Mouse (Mus musculus) T-helper 1 cell (primary cell): ENCODE results near the gene Sin3a.

ENCODE experiments used
- in situ Hi-C: fragments of 300-600 bp; cut with MboI, MseI; formaldehyde crosslinking; loops from one replicate; pipeline ENCODE4 v1.15.1; 2025; ENCODE audit warnings: high pct_unique_total_duplicates

Gene Sin3a

DNA sequence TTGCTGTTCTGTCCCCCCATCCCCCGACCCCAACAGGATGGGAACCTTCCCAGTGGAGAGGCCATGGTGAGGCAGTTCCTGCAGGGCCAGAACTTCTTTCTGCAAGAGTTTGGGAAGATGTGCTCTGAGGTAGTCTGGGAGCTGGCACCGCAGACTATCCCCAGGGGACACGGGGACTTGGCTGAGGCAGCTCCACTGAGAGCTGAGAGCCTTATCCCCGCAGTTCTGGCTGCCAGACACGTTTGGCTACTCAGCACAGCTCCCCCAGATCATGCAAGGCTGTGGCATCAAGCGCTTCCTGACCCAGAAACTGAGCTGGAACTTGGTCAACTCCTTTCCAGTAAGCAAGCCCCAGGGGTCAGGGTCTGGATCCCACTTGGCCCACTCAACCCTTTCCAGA lies 65.4 kb downstream of the Sin3a start:
- in situ Hi-C loops, result no loop called here

DNA sequence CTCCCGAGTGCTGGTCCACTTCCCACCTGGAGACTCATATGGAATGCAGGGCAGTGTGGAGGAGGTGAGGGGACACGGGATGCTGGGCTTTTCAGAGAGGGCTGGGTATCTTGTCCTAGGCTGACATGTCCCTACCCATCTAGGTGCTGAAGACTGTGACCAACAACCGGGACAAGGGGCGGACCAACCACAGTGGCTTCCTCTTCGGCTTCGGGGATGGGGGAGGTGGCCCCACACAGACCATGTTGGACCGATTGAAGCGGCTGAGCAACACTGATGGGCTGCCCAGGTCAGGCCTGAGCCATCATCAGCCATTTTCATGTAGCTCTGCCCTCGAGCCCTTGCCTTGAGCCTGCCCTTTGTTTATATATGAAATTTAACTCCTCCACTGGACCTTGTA lies 65.9 kb downstream of the Sin3a start:
- in situ Hi-C loops, result no loop called here

DNA sequence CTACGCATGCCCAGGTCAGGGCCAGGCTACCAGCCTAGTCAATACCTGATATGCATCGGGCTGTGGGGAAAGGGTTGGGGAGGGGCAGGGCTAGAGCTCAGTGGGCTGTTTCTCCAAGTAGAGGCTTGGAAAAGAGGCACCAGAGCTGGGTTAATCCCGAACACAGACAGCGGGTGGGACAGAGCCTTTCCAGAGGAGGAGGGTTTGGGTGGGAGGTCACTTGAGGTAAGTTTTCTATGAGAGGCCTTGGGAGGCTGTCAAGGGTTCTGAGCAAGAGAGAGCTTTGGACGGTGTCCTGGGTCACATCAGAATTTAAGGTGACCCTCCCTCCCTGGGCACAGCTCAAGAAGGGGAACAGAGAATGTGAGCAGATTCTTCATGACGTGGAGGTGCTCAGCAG lies 66.7 kb downstream of the Sin3a start:
- in situ Hi-C loops, result no loop called here

DNA sequence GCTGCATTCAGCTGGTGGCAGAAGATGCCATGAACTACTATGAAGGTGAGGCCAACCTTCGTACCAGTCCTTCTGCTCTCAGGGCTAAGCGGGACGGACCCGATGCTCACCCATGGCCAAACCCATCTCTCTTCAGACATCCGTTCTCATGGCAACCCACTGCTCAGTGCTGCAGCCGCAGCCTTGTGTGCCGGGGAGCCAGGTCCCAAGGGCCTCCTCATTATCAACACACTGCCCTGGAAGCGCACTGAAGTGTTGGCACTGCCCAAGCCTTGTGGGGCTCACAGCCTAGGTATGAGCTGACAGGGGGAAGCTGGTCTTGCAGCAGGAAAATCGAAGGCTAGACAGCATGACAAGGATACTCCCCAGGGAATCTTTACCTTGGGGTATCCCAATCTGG lies 67.3 kb downstream of the Sin3a start:
- in situ Hi-C loops, result no loop called here

DNA sequence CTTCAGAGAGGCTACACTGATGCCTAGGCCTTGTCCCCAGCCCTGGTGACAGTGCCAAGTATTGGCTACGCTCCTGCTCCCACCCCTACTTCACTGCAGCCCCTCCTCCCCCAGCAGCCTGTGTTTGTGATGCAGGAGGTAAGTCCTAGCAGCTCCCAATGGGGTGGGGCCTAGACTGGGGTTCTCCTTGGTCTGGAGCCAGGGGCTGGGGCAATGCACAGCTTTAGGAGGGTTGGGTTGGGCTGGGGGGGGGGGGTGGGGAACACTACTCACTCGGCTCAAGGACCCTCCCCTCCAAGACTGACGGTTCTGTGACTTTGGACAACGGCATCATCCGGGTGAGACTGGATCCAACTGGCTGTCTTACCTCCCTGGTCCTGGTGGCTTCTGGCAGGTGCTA lies 67.7 kb downstream of the Sin3a start:
- in situ Hi-C loops, result no loop called here

DNA sequence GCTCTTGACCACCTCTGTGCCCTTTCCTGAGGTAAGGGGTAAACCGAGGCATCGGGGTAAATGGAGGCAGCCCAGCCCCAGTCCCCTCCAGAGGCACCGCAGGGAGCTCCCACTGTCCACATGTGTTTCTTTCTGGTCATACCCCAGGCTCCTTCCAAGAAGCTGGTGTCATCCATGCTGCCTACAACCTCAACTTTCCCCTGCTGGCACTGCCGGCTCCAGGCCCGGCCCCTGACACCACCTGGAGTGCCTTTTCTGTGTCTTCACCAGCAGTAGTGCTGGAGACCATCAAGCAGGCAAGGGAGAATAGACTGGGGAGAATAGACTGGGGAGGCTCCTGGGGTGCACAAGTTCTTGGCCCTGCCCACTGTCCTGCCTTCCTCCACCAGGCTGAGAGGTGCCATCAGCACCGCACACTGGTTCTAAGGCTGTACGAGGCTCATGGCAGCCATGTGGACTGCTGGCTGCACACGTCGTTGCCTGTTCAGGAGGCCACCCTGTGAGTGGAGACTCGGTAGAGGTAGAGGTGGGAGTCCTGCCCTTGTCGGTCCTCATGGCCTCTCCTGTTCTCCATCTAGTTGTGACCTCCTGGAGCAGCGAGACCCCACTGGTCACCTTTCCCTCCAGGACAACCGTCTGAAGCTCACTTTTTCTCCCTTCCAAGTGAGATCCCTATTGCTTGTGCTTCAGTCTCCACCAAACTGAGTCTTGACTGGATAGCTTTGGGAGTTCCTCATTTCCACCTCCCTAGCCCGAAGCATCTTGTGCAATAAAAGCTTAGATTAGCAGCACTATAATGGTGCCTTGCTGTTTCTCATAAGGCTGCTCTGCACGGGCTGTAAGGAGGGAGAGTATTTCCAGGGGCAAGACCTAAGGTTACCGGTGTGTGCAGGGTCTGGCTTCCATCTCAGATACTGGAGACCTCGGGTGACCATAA lies 69.8 kb downstream of the Sin3a start:
- in situ Hi-C loops, result loop anchor here (5.0 kb wide), 1 partner anchor 199 kb away; no protein-coding TSS in a partner anchor

DNA sequence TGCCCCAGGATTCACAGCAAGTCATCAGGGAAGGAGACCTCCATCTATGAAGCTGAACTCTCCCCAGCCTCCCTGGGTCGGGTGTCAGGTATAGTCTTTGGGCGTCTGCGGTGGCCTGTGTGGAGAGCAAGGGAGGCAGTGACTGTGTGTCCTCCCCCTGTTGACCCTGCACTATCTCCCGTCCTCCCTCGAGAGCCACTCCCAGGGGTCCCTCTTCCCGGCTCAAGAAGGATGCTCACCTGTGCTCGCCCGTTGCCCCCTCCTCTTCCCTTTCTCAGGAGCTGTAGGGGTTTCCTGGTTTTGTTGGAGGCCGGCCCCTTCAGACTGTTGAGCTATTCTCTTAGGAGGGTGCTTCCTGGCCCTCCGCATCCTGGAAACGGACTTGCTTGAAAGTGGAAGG lies 71.4 kb downstream of the Sin3a start:
- in situ Hi-C loops, result loop anchor here (5.0 kb wide), 1 partner anchor 201 kb away; no protein-coding TSS in a partner anchor

DNA sequence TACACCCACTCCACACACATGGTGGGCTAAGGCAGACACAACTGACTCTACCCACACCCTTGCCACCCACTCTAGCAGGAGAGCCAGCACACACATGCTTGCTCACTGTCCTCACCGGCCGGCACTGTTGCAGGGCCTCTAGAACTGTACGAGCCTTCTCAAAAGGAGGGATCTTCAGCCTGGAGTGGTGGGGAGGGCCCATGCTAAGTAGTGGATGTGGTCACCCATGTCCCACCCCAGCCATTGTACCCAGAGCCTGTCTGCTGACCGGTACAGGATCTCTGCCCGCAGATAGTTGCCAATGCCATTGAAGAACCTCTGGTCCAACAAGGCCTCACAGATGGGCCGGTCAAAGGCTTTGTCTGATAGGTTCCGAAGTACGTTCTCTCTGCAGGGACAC lies 73.0 kb downstream of the Sin3a start:
- in situ Hi-C loops, result loop anchor here (5.0 kb wide), 1 partner anchor 203 kb away; no protein-coding TSS in a partner anchor

DNA sequence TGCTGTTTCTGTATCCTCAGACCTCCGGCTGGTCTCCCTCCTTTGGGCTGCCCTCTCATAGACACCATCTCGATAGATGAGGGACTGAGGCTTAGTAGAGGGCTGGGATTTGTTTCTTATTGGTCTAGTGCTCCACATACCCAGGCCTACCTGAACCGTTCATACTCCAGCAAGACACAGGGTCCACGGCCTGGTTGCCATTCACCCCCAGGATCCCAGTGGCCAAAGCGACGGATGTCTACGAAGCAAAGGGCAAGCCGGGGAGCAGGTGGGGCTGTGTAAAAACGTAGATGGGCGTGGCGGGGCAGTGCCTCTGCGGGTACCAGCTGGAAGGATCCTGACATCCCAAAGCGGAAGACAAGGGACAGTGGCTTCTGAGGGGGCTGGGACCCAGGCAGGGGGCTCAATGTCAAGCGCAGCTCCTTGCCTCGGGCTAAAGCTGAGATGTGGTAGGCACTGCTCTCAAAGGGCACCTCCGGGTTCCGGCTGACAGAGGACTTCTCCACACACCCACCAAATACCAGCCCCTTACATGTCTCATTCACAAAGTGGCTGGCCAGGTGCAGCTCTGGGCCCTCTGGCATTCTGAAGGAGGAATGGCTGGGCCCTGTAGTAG lies 74.7 kb downstream of the Sin3a start:
- in situ Hi-C loops, result no loop called here

DNA sequence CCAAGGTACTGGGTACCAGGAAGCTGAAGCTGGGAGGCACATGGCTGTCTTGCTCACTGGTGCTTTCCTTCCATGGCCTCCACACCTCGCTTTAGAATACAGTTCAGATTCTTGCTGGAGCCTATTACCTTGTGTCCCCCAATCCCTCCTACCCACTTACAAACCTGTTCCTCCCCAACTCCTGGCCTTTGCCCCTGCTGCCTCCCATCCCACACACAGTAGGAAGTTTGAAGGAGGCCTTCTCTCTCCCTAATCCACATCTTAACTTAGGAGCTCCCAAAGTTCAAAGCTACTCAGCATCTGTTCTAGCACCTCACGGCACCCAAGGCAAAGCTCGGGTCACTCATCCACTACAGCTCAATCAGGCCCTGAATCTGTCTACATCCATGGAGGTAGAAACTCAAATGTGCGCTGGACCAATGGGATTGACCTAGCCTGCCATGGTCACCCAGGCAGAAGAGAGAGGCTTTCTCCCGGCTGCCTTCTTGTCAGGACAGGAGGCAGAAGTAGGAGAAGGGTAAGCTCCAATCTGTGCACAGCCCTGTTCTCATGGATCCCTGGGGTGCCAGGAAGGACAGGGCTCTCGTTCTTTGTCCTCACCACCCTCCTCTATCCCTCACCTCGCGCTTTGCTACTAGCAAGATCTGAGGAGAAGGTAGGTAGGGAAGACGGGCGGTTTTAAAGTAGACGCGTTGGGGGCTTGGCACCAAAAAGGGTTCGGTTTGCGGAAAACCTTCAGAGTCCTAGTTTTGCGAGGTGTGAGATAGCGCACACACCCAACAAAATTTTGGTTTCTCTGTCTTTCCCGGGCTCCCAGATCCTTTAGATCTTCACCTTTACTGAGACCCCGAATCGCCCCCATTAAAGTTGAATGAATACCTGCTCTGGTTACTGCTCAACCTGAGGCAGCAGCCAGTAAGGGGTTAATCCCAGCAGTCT lies 75.6 kb downstream of the Sin3a start:
- in situ Hi-C loops, result no loop called here

DNA sequence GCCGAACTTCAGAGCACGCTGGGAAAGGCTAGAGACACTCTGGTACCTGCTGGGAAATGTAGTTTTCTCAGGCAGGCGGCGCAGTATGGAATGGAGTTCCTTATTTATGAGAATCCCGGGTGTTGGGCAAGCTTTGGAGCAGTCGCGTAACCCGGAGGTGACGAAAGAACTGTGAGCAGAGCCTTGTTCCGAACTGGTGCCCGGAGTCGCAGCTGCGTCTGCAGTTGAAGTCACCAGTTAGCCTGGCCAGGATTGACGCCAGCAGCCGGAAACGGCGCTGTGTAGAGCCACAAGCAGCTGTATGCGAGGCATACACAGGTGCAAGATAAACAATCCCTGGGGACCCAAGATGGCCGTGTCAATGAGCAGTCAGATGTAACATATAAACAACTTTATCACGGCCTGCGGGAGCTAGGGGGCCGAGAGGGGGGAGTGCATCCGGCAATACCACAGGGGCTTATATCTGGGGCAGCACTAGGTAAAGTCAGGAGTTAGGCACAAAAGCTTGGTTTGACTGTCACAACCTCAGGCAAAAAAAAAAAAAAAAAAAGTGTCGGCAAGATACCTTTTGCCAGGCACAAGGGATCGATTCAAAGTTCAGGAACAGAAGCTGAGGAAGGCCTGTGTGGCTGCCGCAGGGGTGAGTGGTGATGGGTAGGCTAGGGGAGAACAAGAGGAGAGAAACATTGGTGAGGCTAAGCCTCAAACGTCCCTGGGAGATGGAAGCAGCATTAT lies 76.5 kb downstream of the Sin3a start, which contains the start of gene Neil1:
TSS of gene Neil1 (minus strand) at position 162 of the 735 bp plus-strand sequence.
- in situ Hi-C loops, result no loop called here

DNA sequence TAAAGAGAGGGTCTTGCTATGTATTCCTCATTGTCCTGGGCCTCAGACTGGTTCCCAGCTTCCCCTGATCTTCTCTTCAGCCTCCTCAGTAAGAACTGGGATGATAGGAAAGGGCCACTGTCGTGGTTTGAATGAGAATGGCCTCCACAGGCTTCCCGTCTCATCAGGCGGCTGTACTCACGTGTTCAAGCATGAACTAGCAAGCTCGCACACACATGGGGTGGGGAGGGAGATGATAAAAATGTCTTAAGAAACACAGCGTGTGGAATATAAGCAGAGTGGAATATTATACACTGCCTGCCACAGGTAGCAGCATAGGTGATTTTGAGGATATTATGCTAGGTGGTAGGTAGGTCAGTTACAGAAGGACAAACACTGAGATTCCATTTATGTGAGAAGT lies 77.2 kb downstream of the Sin3a start:
- in situ Hi-C loops, result no loop called here

DNA sequence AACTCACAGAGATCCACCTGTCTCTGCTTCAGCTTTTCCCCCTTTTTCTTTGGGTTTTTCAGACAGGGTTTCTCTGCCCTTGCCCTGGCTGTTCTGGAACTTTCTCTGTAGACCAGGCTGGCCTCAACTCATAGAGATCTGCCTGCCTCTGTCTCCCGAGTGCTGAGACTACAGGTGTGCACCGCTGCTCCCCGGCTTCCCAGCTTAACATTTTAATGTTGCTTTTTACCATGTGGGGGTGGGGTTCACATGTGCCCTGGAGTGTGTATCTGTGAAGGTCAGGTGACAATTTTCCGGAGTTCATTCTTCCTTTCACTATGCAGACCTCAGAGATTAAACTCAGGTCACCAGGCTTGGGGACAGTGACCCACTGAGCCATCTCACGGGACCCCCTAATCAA lies 78.4 kb downstream of the Sin3a start:
- in situ Hi-C loops, result no loop called here

DNA sequence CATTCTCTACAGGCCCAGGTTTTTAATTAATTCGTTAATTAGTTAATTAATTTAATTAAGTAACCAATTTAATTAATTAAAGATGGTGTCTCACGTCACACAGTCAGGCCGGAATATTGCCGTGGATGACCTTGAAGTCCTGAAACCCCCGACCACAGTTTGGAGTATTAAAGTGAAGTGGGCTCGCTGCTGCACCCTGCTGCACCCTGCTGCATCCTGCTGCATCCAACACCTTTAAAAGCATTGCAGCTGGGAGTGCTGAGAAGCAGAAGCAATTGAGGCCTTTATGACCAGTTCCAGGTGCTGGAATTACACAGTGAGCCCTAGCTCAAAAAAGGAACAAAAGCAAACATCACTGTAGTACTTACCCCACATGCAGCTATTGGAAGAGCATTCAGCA lies 80.5 kb downstream of the Sin3a start:
- in situ Hi-C loops, result no loop called here

DNA sequence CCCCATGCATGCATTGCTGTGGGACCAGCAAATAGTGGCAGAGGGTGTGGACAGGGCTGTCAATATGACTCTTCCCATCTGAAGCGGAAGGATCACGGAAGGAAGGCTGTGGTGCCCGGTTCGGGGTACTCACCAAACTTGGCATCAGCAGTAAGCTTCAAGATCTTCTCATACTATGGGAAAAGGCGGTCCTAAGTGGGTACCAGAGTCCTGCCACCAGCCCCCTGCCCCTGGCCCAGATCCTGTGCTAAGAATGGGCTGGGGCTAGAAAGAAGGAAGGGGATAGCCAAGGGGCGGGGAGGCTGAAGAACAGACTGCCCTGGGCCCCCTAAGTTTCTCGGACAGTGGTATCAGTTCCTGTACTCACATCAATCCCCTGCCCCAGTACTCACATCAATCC lies 84.5 kb downstream of the Sin3a start:
- in situ Hi-C loops, result no loop called here

DNA sequence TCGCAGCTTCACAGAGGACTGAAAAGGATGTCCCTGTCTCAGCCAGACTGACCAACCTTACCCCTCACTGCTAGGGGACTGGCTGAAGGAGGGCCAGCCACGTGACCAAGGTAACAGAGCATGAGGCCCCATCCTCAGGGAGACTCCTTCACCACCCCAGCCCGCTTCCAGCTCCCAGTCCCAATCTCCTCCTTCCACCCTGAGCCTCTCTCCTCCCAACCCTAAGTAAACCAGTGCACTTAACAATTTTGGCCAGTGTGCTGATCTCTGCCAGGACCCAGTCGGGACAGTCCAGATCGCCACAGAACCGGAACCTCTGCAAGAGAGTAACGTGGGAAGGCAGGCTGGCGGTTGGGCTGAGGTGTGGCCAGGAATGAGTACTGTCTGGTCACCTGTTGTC lies 85.0 kb downstream of the Sin3a start:
- in situ Hi-C loops, result no loop called here

DNA sequence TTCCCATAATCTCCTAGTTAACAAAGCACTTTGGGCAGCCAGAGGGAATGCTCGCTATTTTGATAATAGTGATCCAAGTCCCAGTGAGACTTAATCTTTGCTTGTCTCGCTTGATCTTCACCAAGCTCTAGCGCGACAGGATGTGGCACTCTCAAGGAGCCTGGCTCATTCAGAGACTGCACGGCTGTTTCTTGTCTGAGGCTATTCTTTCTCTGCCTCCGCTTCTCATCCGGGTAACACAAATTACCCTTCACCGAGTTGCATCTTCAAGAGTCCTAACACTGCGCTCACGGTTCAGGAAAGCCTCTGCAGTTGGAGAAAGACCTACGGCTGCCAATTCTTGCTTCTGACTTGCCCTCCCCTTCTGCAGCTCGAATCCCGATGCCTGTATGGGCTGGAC lies 85.7 kb downstream of the Sin3a start:
- in situ Hi-C loops, result no loop called here

DNA sequence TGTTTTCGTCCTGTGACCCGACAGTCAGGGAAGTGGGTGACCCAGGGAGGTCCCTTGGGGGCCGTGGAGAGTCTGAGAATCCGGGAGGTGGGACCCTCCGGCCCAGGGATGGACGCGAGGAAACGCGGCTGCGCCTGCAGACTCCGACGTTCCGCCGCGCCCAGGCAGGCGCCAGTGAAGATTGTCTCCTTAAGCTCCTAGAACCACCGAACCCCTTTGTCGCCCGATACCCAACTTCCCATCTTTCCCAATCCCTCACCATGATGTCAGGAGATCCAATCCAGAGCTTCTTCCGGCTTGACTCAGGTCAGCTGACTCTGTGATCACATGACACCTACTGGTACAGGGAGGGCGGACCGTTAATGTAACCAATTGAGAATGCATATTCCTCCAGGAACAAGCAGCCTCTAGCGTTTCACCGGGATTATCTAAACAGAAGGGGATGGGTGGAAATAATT lies 86.2 kb downstream of the Sin3a start, which contains the start of gene Commd4:
TSS of gene Commd4 (minus strand) at position 319 of the 458 bp plus-strand sequence.
- in situ Hi-C loops, result no loop called here

DNA sequence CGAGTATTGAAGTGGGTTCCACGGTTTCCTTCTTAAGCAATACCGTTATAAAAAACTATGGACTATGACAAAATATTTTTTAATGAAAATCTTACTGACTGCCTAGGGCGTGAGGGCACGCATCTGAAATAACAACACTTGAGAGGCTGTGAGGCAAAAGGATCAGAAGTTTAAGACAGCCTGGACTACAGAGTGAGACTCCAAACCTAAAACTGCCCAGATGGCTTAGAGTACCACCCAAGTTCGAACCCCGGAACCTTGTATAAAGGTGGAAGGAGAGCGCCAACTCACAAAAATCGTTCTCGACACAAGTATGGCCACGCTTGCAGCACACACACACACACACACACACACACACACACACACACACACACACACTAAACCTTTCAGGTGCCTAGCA lies 86.7 kb downstream of the Sin3a start:
- in situ Hi-C loops, result no loop called here

DNA sequence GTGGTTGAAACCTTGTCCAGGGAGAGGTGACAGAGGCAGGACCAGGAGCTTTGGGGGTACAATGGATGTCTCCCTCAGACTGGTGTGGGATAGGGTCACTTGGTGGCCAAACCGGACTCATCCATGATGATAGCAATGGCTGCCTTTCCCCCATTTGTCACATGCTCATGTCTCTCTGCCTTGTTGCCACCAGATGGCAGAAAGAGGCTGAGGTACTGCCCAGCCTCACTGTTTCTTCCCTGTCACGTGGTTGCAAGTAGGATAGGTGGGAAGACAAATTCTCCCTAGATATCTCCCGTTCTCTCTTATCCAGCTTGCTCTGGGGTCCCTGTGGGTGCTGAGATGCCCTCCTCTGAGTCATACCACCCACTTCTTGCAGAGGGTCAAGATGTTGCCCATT lies 90.7 kb downstream of the Sin3a start:
- in situ Hi-C loops, result no loop called here

DNA sequence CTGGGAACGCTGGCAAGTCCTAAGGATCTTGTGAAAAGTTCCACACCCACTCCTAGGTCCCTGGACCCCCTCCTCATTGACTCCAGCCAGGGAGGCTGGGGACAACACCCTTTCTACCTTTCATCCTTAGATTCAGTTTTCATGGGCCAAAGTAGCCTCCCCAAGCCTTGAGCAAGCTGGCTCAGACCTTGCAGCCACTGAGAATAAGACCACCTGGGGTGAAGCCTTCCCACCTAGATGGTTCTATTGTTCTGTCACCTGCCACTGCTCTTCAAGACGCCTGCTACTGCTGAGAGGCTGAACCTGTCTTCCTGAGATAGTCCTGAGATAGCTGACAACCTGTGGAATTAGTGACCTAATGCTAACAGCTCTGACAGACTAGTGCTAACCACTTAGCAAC lies 91.3 kb downstream of the Sin3a start:
- in situ Hi-C loops, result no loop called here
